Mouse (Mus musculus) erythroblast, adult 5-6 weeks (primary cell): ENCODE measurements around the gene Mdfi. TPM values are rescaled to one million over a fixed set of nuclear protein-coding genes. Genes with fewer than 3 reads are reported as not detected.

Experiments used
- ATAC-seq: replicated peaks from 2 replicates; pipeline ENCODE4 v1.8.0; 2016; ENCODE audit warnings: moderate number of reproducible peaks, mild to moderate bottlenecking, moderate TSS enrichment, inconsistent platforms; ENCODE audit not compliant: poor library complexity, low FRiP score, severe bottlenecking
- total RNA-seq, 2 experiments: library from RNA; stranded (forward) in 1 of 2; stranded (reverse) in 1 of 2; fragments of 150-400 nt in 1 of 2; fragments of 200-764, 138-1000 nt in 1 of 2; gene quantifications; 2 replicates each; pipeline versions ENCODE4 v1.2.3 to v1.2.4; 2015 to 2017; ENCODE audit warnings: low replicate concordance in 2 of 2

The Mdfi gene
- total RNA-seq, 2 experiments from 2014 or later, result not detected

DNA sequence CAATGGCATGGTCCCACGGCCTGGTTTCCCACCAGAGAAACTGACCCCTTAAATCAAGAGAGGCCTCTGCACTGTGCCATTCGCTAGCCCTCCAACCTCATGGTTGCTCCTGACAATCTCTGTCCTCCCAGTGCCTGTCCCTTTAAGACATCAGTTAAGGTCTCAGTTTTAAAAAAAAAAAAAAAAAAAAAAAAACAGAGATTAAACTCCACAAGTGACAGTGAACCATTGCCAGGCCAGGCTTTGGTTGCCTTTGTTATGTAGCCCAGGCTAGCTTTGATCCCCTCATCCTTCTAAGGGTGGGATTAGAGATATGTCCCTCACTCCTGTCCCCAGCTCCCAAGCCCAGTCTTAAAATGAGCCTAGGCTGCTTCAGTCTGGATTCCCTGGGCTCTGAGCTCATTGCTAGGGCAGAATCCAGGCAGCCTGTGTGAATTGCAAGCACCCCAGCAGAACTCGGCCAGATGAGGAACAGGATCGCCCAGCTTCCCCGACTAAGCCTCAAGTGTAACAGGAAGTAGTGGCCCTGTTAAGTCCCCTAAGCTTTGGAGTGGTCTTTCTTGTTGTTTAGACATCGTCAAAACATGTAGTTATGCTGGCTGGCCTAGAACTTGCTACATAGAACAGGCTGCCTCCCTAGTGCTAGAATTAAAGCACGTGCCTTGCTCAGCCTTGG, 16.3 kb upstream of the Mdfi start:
- ATAC-seq, result no peak

DNA sequence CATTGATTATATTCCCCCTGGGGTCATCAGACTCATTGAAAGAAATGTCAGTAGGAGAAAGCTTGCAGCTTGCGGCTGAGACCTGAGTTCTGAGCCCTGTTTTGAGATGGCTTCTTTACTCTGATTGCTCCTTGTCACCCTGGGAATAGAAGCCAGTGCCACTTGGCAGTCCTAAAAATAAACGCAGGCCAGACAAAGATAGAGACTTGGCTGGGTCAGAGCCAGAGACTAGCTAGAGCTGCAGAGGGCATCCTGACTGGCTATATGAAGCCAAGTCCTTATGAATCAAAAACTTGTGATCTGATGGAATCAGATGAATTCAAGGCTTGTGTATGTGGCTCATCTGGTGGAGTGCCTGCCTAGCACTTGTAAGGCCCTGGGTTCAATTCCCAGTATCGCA, 15.5 kb upstream of the Mdfi start:
- no peak for ATAC-seq

DNA sequence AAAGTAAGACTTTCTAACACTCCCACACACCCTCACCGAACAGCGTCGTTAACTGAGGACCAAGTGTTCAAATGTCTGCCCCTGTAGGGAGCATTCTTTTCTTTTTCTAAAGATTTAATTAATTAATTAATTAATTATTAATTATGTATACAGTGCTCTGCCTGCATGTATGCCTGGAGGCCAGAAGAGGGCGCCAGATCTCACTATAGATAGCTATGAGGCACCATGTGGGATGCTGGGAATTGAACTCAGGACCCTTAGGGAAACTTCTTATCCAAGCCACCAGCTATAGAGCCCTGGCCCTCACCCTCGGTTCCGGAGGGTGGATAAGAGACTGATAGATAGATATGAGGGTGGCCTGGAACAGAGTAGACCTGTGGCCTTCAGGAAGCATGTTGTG, 13.5 kb upstream of the Mdfi start:
- ATAC-seq, result no peak

DNA sequence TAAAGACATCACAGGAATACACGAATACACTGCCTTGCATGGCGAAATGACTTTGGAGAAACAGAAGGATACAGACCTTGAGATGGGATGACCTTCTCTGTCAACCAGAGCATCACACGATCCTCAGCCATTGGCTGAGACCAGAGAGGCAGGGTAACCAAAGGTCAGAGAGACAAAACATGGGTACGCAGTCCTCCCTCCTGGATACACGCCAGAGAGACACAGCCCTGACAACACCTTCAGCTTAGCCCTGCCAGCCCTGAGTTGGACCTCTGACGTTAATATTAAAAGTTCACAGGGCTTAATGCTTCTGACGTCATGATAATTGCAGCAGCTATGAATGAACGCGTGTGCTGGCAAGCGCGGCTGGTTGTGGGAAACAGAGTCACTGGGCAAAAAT, 11.1 kb upstream of the Mdfi start:
- no peak; the same call in 1 of the 2 replicates for ATAC-seq

DNA sequence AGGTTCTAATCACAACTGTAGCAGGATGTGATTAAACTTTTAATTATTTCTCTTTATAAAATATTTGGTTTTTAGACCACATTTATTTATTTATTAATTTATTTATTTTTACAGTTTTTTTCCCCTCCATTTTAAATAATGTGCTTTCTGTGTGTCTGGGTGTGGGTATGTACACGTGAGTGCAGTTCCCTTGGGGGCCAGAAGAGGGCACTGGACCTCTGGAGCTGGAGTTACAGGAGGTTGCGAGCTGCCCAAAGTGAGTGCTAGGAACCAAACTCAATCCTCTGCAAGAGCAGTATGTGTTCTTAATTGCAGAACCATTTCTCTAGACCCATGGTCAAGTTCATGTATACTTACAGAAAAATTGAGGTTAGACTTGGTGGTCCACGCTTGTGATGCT, 9.0 kb upstream of the Mdfi start:
- no peak for ATAC-seq

DNA sequence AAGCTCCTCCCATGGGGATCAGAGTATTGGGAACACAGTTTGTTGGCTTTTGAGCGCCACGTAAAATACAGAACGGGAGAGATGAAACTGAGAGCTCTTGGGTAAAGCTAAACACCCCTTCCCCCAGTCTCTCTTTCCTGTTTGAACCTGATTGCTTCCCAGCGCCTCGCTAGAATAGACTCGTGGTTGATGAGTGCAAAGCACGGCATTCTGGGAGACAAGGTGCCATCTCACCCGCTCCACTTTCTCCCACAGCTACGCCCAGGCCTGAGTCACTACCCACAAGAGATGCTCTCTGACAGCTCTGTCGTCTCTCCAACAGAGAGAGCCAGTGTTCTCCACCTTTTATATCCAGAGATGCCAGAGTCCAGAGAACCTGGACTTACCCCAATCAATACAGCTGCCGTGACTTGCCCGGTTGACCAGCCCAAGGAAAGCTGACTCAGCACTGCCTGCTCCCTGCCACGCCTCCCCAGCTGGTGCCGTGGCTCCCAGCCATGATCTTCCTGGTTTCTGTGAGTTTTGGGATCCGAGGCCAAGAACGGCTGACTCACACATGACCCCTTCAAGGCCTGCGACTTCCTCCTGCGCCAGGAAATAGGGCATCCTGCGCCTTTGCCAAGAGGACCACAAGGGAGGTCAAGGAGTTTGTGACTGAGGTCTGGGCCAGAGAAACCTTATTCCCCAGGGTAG, 7.6 kb upstream of the Mdfi start:
- 0 out of 2 replicates have a peak, but pooled peaks have one; percentile 33 for ATAC-seq

DNA sequence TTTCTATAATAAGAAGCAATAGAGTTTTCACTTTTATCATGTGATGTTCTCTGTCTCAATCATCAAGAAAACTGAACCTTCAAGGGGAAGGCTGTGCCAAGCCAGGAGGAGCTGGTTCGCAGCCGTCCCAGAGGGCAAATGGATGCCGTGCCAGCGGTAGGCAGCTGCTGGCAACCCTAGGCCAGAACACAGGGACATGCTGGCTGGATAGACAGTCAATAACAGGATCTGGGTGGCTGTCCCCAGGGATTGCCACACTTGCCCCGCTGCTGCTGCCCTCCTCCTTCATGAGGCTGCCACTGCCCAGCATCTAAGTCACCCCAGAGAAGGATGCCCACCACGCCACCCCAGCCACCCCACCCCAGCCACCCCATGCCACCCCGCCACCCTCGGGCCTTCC, 7.0 kb upstream of the Mdfi start:
- no peak for ATAC-seq

DNA sequence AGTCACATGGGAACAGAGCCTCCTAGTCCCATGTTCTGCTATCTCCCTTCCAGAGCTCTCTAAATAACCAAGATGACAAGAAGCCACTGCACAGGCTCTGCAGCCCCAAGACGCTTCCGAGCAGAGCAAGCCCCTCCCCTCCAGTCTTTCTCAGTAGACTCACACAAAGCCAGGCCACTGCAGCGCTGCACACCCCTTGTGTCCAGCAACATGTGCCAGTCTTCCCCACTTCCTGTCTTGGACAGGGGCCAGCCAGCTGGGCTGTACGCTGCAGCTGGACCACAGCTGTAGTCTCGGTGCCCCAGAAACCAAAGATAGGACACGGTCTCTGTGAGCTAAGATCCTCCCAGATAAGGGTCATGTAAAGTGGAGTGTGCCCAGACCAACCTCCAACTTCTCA, 3.3 kb upstream of the Mdfi start:
- ATAC-seq, result no peak

DNA sequence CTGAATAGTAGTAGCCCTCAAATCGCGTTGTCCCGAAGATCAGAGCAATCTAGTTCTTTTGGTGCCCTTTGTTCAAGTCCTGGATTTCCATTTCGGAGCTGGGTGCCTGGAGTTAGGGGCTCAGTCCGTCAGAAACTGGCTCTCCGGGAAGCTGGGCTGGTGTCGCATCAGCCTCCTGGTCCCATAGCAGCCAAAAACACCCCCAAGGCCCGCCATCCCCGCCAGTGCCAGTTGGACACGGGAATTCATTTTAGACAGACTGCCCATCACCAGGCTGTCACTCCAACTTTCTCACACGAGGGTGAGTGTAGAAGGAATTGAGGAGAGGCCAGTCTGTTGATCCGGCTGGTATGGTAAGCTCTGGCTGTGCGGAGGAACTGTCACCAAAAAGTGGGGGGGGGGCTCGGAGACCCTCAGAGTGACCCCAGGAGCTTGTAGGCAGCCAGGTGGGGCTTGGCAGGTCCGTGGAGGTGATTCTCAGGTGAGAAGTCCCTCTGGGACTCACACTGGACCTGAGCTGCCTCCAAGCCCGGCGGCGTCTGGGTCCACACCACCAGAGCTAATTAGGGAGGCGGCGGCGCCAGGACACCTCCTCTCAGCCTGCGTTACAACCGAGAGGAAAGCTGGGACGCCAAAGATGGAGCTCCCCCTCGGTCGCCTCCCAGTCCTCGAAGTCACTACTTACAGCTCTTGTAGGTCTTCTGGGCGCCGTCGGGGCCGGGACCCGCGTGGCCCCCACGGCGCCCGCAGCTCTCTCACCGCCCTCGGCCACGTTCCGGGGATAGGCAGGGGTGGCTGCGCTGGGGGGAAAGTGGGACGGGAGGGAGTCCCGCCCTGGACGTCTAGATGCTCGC, 636 bp downstream of the Mdfi start:
- ATAC-seq, result no peak

DNA sequence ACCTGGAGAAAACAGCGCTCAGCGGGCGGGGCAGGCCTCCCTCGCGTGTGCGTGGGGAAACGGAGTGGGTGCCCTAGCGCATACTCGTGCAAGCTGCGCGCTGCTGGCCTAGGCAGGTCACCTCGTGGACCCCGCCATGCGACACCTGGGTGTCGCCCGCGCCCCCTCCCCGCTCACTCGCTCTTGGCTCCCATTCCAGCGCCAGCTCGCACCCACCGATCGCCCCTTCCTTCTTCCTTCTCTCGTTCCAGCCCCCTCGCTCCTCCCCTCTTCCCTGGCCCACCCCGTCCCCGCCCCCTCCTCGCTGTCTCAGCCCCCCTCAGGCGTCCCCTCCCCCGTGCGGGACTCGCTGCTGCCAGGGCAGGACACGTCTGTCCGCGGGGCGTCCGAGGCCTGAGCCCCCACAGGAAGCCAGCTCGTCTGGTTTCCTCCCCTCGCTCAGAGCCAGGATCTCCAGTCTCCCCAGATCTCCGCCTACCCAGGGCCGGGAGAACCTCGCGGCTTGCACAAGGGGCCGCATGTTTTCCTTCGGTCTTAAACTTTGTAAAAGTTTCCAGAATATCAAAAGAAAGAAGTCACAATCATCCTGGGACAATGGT, 1.4 kb downstream of the Mdfi start:
- no peak for ATAC-seq

DNA sequence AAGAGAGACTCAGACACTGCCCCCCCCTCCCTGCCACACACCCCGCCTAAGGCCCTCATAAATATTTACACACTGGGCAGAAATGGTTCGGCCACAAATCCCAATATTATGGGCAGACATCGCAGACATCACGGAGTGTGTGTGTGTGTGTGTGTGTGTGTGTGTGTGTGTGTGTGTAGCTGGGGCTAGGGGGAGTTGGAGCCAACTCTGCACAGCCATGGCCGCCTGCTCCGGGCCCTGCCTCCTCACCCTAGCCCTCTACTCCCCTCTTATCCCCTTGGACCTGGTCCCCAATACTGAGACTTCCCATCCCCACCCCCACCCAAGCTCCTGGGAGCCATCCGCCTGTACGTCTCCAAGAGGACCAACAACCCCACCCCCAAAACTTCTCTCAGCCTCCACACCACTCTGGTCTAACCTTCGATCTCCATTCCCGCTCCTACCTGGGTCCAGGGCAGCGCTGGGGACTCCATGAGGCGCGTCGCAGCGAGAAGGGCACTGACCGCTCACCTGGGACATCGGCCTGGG, 1.9 kb downstream of the Mdfi start:
- ATAC-seq, result no peak

DNA sequence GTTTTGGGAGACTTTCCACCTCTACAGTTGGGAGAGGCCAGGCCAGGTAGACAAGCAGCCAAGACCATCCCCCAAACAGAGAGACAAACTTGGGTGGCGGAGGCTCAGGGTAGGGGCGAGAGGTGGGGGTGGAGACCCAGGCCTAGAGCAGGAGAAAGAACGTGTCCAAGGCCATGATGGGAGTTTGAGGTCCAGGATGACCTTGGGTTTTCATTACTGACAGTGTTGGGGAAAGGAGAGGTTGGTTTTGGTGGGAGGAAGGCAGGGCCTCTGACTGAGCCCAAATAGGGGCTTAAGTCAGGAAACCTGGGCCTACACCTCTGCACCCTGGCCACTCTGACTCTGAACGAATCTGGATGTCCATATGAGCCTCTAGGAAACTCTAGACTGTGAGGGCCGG, 2.7 kb downstream of the Mdfi start:
- no peak for ATAC-seq

DNA sequence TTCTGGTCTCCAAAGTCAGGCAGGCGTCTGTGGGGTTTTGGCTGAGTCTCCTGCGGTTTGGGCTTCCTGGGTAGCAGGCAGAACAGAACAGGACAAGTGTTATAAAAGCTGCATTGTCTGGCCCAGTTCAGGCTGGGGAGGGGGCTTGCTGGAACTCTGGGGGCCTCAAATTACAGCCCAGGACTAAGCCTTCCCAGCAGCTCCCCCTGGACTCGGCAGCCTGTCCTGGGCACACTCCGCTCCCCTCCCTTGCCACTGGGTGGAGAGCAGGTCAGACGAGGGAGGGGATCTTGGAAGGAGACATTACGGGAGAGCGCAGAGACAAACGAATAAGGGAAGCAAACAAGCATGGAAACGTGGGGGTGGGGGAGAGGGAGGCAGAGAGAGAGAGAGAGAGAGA, 3.3 kb downstream of the Mdfi start:
- no peak for ATAC-seq

DNA sequence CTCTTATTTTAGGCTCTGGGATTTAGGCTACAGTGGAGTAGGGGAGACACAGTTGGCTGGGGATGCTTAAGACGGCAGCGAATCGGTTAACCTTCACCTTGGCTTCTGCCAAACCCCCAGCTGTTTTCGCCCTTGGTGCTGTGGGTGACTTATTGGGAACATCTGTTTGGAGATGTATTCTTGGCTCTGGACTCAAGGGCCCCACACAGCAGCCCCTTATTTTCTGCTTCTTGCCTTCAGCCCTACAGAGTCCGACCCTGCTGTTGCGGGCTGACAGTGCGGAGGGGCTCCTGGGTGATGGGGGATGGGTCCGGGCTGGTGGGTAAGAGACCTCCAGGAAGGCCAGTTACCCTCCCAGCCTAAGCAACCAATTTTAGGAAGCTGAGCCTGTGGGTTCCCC, 13.2 kb downstream of the Mdfi start:
- no peak for ATAC-seq

DNA sequence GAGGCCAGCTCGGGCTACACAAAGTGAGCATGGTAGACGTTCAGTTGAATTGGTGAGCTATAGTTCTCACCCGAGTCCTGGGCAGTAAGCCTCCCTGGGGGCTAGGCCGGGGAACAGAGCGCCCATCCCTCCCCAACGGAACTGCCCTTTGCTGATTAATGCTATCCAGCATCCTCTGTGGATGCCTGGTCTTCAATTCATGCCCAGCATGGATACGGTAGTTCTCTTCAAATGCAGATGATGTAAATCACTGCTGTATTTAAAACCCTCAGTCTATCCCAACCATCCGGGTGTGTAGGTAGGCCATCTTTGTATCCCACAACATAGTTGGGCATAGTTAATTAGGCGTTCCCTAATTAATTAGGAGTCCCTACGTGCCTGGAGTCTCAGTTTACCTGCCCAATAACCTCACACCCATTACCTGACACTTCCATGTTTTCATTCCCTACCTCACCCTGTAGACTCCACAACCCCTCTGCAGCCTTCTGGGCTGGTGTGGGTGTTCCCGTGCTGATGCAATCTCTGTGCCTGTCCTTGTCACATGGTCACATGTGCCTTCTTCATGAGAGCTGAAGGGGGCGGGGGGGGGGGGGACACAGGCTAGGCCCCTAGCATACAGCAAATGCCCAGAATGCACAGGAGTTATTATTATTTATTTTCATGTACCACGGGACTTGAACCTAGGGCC, 16.3 kb downstream of the Mdfi start:
- no peak for ATAC-seq

DNA sequence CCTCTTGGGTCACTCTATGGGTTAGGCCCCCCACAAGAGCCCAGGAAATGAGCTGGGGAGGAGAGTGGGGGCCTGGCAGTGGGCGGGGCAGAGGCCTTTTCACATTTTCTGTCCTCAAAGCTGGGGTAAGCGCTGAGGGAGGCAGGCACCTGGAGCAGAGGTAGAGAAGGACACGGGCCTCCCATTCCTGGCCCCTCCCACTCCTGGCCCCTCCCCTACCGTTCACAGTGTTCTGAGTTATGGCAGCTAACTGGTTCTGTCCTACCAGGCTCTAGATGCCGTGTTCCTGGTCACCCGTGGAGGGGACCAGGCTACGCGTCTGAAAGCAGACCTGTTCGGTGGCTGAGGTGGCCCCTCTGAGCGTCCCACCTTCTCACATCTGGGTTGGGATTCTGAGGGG, 19.0 kb downstream of the Mdfi start:
- ATAC-seq, result no peak

DNA sequence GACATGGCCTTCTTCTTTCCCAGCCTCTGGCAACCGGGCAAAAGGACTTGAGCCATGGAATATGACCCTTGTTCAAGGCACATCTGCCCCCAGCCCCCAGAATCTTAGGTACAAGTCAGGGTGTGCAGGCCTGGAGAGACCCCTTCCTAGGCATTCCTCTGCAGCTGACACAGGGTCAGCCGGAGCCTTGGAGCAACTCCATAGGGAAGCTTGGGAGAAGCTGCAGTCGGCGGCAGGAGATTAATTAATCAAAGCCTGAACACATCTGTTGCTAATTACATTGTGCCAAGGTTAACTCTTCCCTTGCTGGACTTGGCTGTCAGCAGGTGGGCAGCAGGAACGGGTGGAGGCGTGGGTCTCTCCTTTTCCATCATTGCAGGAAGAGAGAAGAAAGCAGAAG, 20.0 kb downstream of the Mdfi start:
- ATAC-seq, result no peak

DNA sequence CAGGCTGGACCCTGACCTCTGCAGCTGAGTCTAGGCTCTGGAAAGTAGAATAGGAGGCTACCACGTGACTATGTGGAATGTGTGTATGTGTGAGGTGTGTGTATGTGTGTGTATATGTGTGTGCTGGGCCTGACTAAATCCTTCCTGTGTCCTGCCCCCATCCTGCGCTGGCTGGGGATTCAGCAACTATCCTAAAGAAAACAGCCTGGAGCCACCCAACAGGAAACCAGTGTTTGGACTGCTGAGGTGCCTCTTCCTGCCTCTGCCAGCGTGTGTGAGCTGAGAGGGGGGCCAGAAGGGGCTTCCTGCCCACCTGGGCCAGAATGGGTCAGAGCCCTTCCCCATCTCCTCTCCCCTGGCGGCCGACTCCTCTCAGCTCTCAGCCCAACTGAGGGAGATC, 20.9 kb downstream of the Mdfi start:
- ATAC-seq, result no peak

DNA sequence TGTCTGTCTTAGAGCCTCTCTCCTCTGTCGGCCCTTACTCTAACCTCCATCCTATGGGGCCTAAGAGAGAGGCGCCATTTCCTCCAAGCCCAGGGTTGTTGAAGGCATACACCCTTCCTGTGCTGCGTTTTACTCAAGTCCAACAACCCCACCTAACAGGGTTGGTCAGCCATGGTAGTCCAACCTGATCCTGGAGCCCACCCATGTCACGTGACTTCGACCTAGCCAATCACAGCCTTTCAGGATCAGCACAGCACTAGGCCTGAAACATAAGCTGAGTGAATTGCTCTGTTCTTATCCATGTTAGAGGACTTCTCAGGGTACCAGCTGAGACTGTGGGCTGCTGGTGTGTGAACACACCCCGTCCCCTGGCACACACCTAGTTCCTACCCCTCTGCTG, 22.3 kb downstream of the Mdfi start:
- ATAC-seq, result no peak
